In genomic region chr13:95942587-95942986, GRCm38 (mm10) we compare ENCODE assay signal across 18 mouse cellular contexts. TPM values are rescaled to one million over a fixed set of nuclear protein-coding genes. Genes with fewer than 3 reads are reported as not detected.
DNase-seq lines count a peak whose midpoint lies in the region; ATAC-seq lines count a peak whose summit lies in the region.
"Had no signal": no experiment of that assay in that cellular context is flagged by ENCODE, and none has a peak within 500 bp of the region (broad histone marks: within the 10 kb centered on the region; RNA-seq: fewer than 3 reads in every experiment).

No protein-coding gene starts in this region.

- peak overlapping the region; percentile 17; the same call in 1 of the 2 replicates for H3K27ac ChIP-seq in hindbrain, embryonic 10.5 days
- no peak overlapping the region for H3K27ac ChIP-seq in hindbrain, embryonic 13.5 days
- H3K27ac ChIP-seq: embryonic facial prominence, embryonic 12.5 days; hindbrain, embryonic 14.5 days; limb, embryonic 12.5 days; liver, embryonic 13.5 days; lung, embryonic 15.5 days; macrophage; neural tube, embryonic 12.5 days had no signal

- H3K4me1 ChIP-seq in hindbrain, embryonic 10.5 days (replicated peaks), result peaks cover 9% of the 10 kb centered on the region; the same call in 1 of the 2 replicates
- H3K4me1 ChIP-seq in hindbrain, embryonic 13.5 days (replicated peaks), result 0 out of 2 replicates have a peak, but pooled peaks cover 4% of the 10 kb centered on the region
- H3K4me1 ChIP-seq: embryonic facial prominence, embryonic 12.5 days; limb, embryonic 12.5 days; lung, embryonic 15.5 days; neural tube, embryonic 12.5 days had no signal

- 51% methylated on average over 2 of the region's 2 CpGs for WGBS in hindbrain, embryonic 10.5 days
- WGBS in hindbrain, embryonic 13.5 days, result 54% methylated on average over 2 of the region's 2 CpGs

- H3K9ac ChIP-seq in hindbrain, embryonic 13.5 days, result no peak overlapping the region
- H3K9ac ChIP-seq: embryonic facial prominence, embryonic 12.5 days; forebrain, postnatal 0 days; hindbrain, embryonic 14.5 days; limb, embryonic 12.5 days; liver, embryonic 13.5 days; lung, embryonic 15.5 days; neural tube, embryonic 12.5 days had no signal

- H3K36me3 ChIP-seq in hindbrain, embryonic 10.5 days, result no peaks in the 10 kb centered on the region
- H3K36me3 ChIP-seq in hindbrain, embryonic 13.5 days, result no peaks in the 10 kb centered on the region
- H3K36me3 ChIP-seq: embryonic facial prominence, embryonic 12.5 days; limb, embryonic 12.5 days; liver, embryonic 13.5 days; lung, embryonic 15.5 days; neural tube, embryonic 12.5 days had no signal

- no peak overlapping the region for H3K4me3 ChIP-seq in hindbrain, embryonic 10.5 days
- H3K4me3 ChIP-seq in hindbrain, embryonic 13.5 days, result no peak overlapping the region
- H3K4me3 ChIP-seq: embryonic facial prominence, embryonic 12.5 days; limb, embryonic 12.5 days; liver, embryonic 13.5 days; lung, embryonic 15.5 days; neural tube, embryonic 12.5 days had no signal

- H3K27me3 ChIP-seq in hindbrain, embryonic 10.5 days (ENCODE audit: insufficient read depth, poor library complexity, severe bottlenecking), result 0 out of 2 replicates have a peak, but pooled peaks cover 3% of the 10 kb centered on the region
- no peaks in the 10 kb centered on the region for H3K27me3 ChIP-seq in hindbrain, embryonic 13.5 days
- H3K27me3 ChIP-seq: embryonic facial prominence, embryonic 12.5 days; limb, embryonic 12.5 days; liver, embryonic 13.5 days; lung, embryonic 15.5 days; neural tube, embryonic 12.5 days had no signal

- no peak for ATAC-seq in hindbrain, embryonic 13.5 days (ENCODE audit: low FRiP score)
- ATAC-seq in common myeloid progenitor, adult 5-6 weeks (replicated peaks; ENCODE audit: low read depth, poor library complexity, severe bottlenecking), result peak; percentile 61
- ATAC-seq in megakaryocyte-erythroid progenitor cell, adult 5-6 weeks (replicated peaks; ENCODE audit: low FRiP score, low TSS enrichment, poor library complexity, severe bottlenecking), result 0 out of 2 replicates have a peak, but pooled peaks have one; percentile 45
- ATAC-seq: forebrain, postnatal 0 days had no signal

- no peak for DNase-seq in hindbrain, embryonic 10.5 days (ENCODE audit: low spot score)
- peak; percentile 29 for DNase-seq in right cerebral cortex, postnatal 14 days
- DNase-seq in right cerebral cortex, postnatal 4 days, result no peak
- no peak for DNase-seq in kidney, adult 11 months
- DNase-seq: adrenal gland, adult 8-10 months; cerebellum, adult 18-20 months; forebrain, postnatal 0 days; kidney, adult 2 months; liver, embryonic 13.5 days had no signal

- no peaks in the 10 kb centered on the region for H3K9me3 ChIP-seq in hindbrain, embryonic 10.5 days
- no peaks in the 10 kb centered on the region for H3K9me3 ChIP-seq in hindbrain, embryonic 13.5 days
- H3K9me3 ChIP-seq: embryonic facial prominence, embryonic 12.5 days; limb, embryonic 12.5 days; liver, embryonic 13.5 days; lung, embryonic 15.5 days; neural tube, embryonic 12.5 days had no signal

- no peak overlapping the region for H3K4me2 ChIP-seq in hindbrain, embryonic 13.5 days
- H3K4me2 ChIP-seq: embryonic facial prominence, embryonic 12.5 days; hindbrain, embryonic 14.5 days; limb, embryonic 12.5 days; liver, embryonic 13.5 days; lung, embryonic 15.5 days; neural tube, embryonic 12.5 days had no signal

RNA-seq across cellular contexts. Expression of gene Iqgap2, which starts 50.9 kb away (rescaled TPM):
- polyA plus RNA-seq in hindbrain, embryonic 10.5 days (2016; fragmentation: Nextera tagmentation; extraction: Ambion mirVana), result 10.5 and 12.1 TPM in 2 replicates
- 5.4 and 5.9 TPM in 2 replicates for polyA plus RNA-seq in hindbrain, embryonic 13.5 days (2015; fragmentation: Nextera tagmentation; extraction: Ambion mirVana)
- total RNA-seq in common myeloid progenitor, adult 5-6 weeks (2017), result 185 and 209 TPM in 2 replicates
- 42.7 and 49.2 TPM in 2 replicates for total RNA-seq in megakaryocyte-erythroid progenitor cell, adult 5-6 weeks (2014; fragmentation: Nextera tagmentation)
- total RNA-seq in megakaryocyte-erythroid progenitor cell, adult 5-6 weeks (2017), result 91.1 and 135 TPM in 2 replicates
